Mouse (Mus musculus): ENCODE results near the gene Mast4. TPM values are rescaled to one million over a fixed set of nuclear protein-coding genes. Genes with fewer than 3 reads are reported as not detected.

Mast4 gene
- total and polyA plus RNA-seq, 3 experiments: 0.99 to 7.4 (median 6.1) TPM

- dilution Hi-C loops (cut with MboI; ENCODE audit: extremely low pct_ligation_motif_present, extremely low pct_unique_long_range_greater_than_20kb, low sequenced_read_pairs) (no loop called here), in situ Hi-C loops (cut with MboI; ENCODE audit: low pct_ligation_motif_present, low pct_unique_long_range_greater_than_20kb, low sequenced_read_pairs) (no loop called here)
- Histone ChIP-seq H3K27me3 (replicated peaks) (no peaks in the 10 kb centered on the region), H3K27ac (ENCODE audit: insufficient read depth, low read depth) (no peak overlapping the region), H3K4me2 (ENCODE audit: insufficient read depth, low read depth, poor library complexity, severe bottlenecking) (no peak overlapping the region), H3K36me3 (replicated peaks in 1 of 2; ENCODE audit: control insufficient read depth in 1 of 2, insufficient read depth in 1 of 2, low read length in 1 of 2) (no peaks in the 10 kb centered on the region), H3K79me2 (replicated peaks; ENCODE audit: control insufficient read depth, extremely low read depth, insufficient read depth, poor library complexity, severe bottlenecking) (peaks cover 5% of the 10 kb centered on the region; the same call in 1 of the 2 replicates), H3K9me3 (replicated peaks; ENCODE audit: low read length) (no peaks in the 10 kb centered on the region), H3K4me3 (replicated peaks in 1 of 3; ENCODE audit: low read depth in 2 of 3, low read length in 2 of 3, poor library complexity in 1 of 3) (no peak overlapping the region), H3K4me1 (ENCODE audit: control insufficient read depth in 1 of 2, insufficient read depth in 2 of 2) (peaks cover 0 to 13% of the 10 kb centered on the region in 2 experiments; a peak in 2 of 4 replicates), H3K9ac (ENCODE audit: insufficient read depth, low read depth) (no peak overlapping the region)
- no peak for TF ChIP-seq SMC3 (IDR thresholded peaks at IDR 0.05; ENCODE audit: low read depth, low read length)
- TF ChIP-seq RAD21 (IDR thresholded peaks at IDR 0.05; ENCODE audit: low read depth, low read length): no peak
- no peak for DNase-seq (ENCODE audit: extremely low read depth)
Measured at GRCm38 (mm10) chr13:102862397-102862796, 471.9 kb downstream of the Mast4 start.

- no peaks in the 10 kb centered on the region for H3K9me3 ChIP-seq (replicated peaks; ENCODE audit: low read length)
- H3K27me3 ChIP-seq (replicated peaks): no peaks in the 10 kb centered on the region
- H3K27ac ChIP-seq (ENCODE audit: insufficient read depth, low read depth): no peak overlapping the region
- no peak overlapping the region for H3K9ac ChIP-seq (ENCODE audit: insufficient read depth, low read depth)
- H3K4me2 ChIP-seq (ENCODE audit: insufficient read depth, low read depth, poor library complexity, severe bottlenecking): no peak overlapping the region
- dilution Hi-C loops (cut with MboI; ENCODE audit: extremely low pct_ligation_motif_present, extremely low pct_unique_long_range_greater_than_20kb, low sequenced_read_pairs) (no loop called here), in situ Hi-C loops (cut with MboI; ENCODE audit: low pct_ligation_motif_present, low pct_unique_long_range_greater_than_20kb, low sequenced_read_pairs) (no loop called here)
- H3K36me3 ChIP-seq (replicated peaks in 1 of 2; ENCODE audit: control insufficient read depth in 1 of 2, insufficient read depth in 1 of 2, low read length in 1 of 2): no peaks in the 10 kb centered on the region
- H3K4me3 ChIP-seq (replicated peaks in 1 of 3; ENCODE audit: low read depth in 2 of 3, low read length in 2 of 3, poor library complexity in 1 of 3): no peak overlapping the region
- peaks cover 7% of the 10 kb centered on the region; the same call in 1 of the 2 replicates for H3K79me2 ChIP-seq (replicated peaks; ENCODE audit: control insufficient read depth, extremely low read depth, insufficient read depth, poor library complexity, severe bottlenecking)
- no peak for TF ChIP-seq USF1 (IDR thresholded peaks at IDR 0.05; ENCODE audit: low read depth, low read length)
- TF ChIP-seq ETS1 (conservative IDR thresholded peaks at IDR 0.05; ENCODE audit: low read depth, low read length): no peak
- TF ChIP-seq NELFE (IDR thresholded peaks at IDR 0.05; ENCODE audit: low read depth, low read length): no peak
- no peak for TF ChIP-seq ZMIZ1 (IDR thresholded peaks at IDR 0.05; ENCODE audit: low read depth, low read length)
- TF ChIP-seq ELF1 (IDR thresholded peaks at IDR 0.05; ENCODE audit: low read depth, low read length): no peak
- no peak for TF ChIP-seq SMC3 (IDR thresholded peaks at IDR 0.05; ENCODE audit: low read depth, low read length)
- H3K4me1 ChIP-seq (ENCODE audit: control insufficient read depth in 1 of 2, insufficient read depth in 2 of 2): peaks cover 0 to 4% of the 10 kb centered on the region in 2 experiments; a peak in 2 of 4 replicates
- no peak for DNase-seq (ENCODE audit: extremely low read depth)
Measured at GRCm38 (mm10) chr13:102860733-102861132, 473.6 kb downstream of the Mast4 start.

- Histone ChIP-seq H3K27ac (ENCODE audit: insufficient read depth, low read depth) (no peak overlapping the region), H3K4me2 (ENCODE audit: insufficient read depth, low read depth, poor library complexity, severe bottlenecking) (no peak overlapping the region), H3K9me3 (replicated peaks; ENCODE audit: low read length) (no peaks in the 10 kb centered on the region), H3K27me3 (replicated peaks) (no peaks in the 10 kb centered on the region), H3K79me2 (replicated peaks; ENCODE audit: control insufficient read depth, extremely low read depth, insufficient read depth, poor library complexity, severe bottlenecking) (peaks cover 7% of the 10 kb centered on the region; the same call in 1 of the 2 replicates), H3K36me3 (replicated peaks in 1 of 2; ENCODE audit: control insufficient read depth in 1 of 2, insufficient read depth in 1 of 2, low read length in 1 of 2) (no peaks in the 10 kb centered on the region), H3K4me1 (ENCODE audit: control insufficient read depth in 1 of 2, insufficient read depth in 2 of 2) (0 out of 4 replicates have a peak, but pooled peaks cover 0 to 3% of the 10 kb centered on the region in 2 experiments), H3K9ac (ENCODE audit: insufficient read depth, low read depth) (no peak overlapping the region), H3K4me3 (replicated peaks in 1 of 3; ENCODE audit: low read depth in 2 of 3, low read length in 2 of 3, poor library complexity in 1 of 3) (no peak overlapping the region)
- in situ Hi-C loops (cut with MboI; ENCODE audit: low pct_ligation_motif_present, low pct_unique_long_range_greater_than_20kb, low sequenced_read_pairs) (no loop called here), dilution Hi-C loops (cut with MboI; ENCODE audit: extremely low pct_ligation_motif_present, extremely low pct_unique_long_range_greater_than_20kb, low sequenced_read_pairs) (no loop called here)
- DNase-seq (ENCODE audit: extremely low read depth): no peak
- TF ChIP-seq CHD2 (IDR thresholded peaks at IDR 0.05; ENCODE audit: low read length): no peak
- no peak for TF ChIP-seq IRF4 (IDR thresholded peaks at IDR 0.05; ENCODE audit: low read depth, low read length)
- no peak for TF ChIP-seq MXI1 (IDR thresholded peaks at IDR 0.05; ENCODE audit: low read depth, low read length)
- TF ChIP-seq USF2 (conservative IDR thresholded peaks at IDR 0.05; ENCODE audit: low read depth, low read length): no peak
- TF ChIP-seq HCFC1 (IDR thresholded peaks at IDR 0.05; ENCODE audit: low read depth, low read length): no peak
- no peak for TF ChIP-seq E2F4 (IDR thresholded peaks at IDR 0.05; ENCODE audit: insufficient replicate concordance, low read depth, low read length)
- TF ChIP-seq ZNF384 (IDR thresholded peaks at IDR 0.05; ENCODE audit: low read depth, low read length): no peak
- TF ChIP-seq CTCF (conservative IDR thresholded peaks at IDR 0.05 in 1 of 2, IDR thresholded peaks at IDR 0.05 in 1 of 2; ENCODE audit: low read depth in 2 of 2, low read length in 2 of 2): no peak
- no peak for TF ChIP-seq MAX (IDR thresholded peaks at IDR 0.05; ENCODE audit: low read length)
- TF ChIP-seq MEF2A (IDR thresholded peaks at IDR 0.05; ENCODE audit: borderline replicate concordance, low read depth, low read length): no peak
Measured at GRCm38 (mm10) chr13:102860135-102860534, 474.2 kb downstream of the Mast4 start.

Data from CH12.LX (cell line).